Mouse (Mus musculus) spleen, adult 12 weeks (tissue): ENCODE data around the gene Tnks1bp1.

Experiments used
- DNase-seq: peaks from one replicate; pipeline ENCODE4 v3.0.0; 2022; ENCODE audit warnings: low spot score

The Tnks1bp1 gene

GRCm38 (mm10) chr2:85038336-85038735 is 9.5 kb upstream of the Tnks1bp1 start:
- no peak for DNase-seq

- no peak for DNase-seq
Measured at GRCm38 (mm10) chr2:85043623-85044022, 4.2 kb upstream of the Tnks1bp1 start.

GRCm38 (mm10) chr2:85046222-85046621 is 1.6 kb upstream of the Tnks1bp1 start:
- DNase-seq = no peak

GRCm38 (mm10) chr2:85047081-85047480 is 741 bp upstream of the Tnks1bp1 start:
- DNase-seq = no peak

GRCm38 (mm10) chr2:85048168-85048751 is 438 bp downstream of the Tnks1bp1 start:
- DNase-seq = peak; percentile 30

GRCm38 (mm10) chr2:85049277-85049676 is 1.5 kb downstream of the Tnks1bp1 start:
- no peak for DNase-seq

GRCm38 (mm10) chr2:85050001-85050634 is 2.3 kb downstream of the Tnks1bp1 start:
- no peak for DNase-seq

GRCm38 (mm10) chr2:85050746-85051145 is 2.9 kb downstream of the Tnks1bp1 start:
- no peak for DNase-seq

GRCm38 (mm10) chr2:85053192-85053816 is 5.5 kb downstream of the Tnks1bp1 start:
- no peak for DNase-seq

GRCm38 (mm10) chr2:85056711-85057110 is 8.9 kb downstream of the Tnks1bp1 start:
- no peak for DNase-seq

GRCm38 (mm10) chr2:85059677-85060076 is 11.9 kb downstream of the Tnks1bp1 start:
- DNase-seq = no peak

- DNase-seq = no peak
Measured at GRCm38 (mm10) chr2:85060591-85061060, 12.8 kb downstream of the Tnks1bp1 start.

- no peak for DNase-seq
Measured at GRCm38 (mm10) chr2:85061107-85061541, 13.3 kb downstream of the Tnks1bp1 start.

GRCm38 (mm10) chr2:85065141-85065875 is 17.5 kb downstream of the Tnks1bp1 start:
- no peak for DNase-seq

- no peak for DNase-seq
Measured at GRCm38 (mm10) chr2:85066937-85067336, 19.1 kb downstream of the Tnks1bp1 start.

GRCm38 (mm10) chr2:85067903-85068625 is 20.2 kb downstream of the Tnks1bp1 start:
- DNase-seq = no peak

- no peak for DNase-seq
Measured at GRCm38 (mm10) chr2:85068626-85069025, 20.8 kb downstream of the Tnks1bp1 start.

GRCm38 (mm10) chr2:85070086-85070485 is 22.3 kb downstream of the Tnks1bp1 start:
- no peak for DNase-seq

- DNase-seq = no peak
Measured at GRCm38 (mm10) chr2:85071921-85072320, 24.1 kb downstream of the Tnks1bp1 start.

GRCm38 (mm10) chr2:85073751-85074150 is 25.9 kb downstream of the Tnks1bp1 start:
- DNase-seq = no peak

- no peak for DNase-seq
Measured at GRCm38 (mm10) chr2:85088716-85089646, 41.2 kb downstream of the Tnks1bp1 start.
